Mouse (Mus musculus): ENCODE data around the gene Wbp2nl. TPM values are rescaled to one million over a fixed set of nuclear protein-coding genes. Genes with fewer than 3 reads are reported as not detected.

The Wbp2nl gene
- total and polyA plus RNA-seq, 3 experiments = not detected

DNA sequence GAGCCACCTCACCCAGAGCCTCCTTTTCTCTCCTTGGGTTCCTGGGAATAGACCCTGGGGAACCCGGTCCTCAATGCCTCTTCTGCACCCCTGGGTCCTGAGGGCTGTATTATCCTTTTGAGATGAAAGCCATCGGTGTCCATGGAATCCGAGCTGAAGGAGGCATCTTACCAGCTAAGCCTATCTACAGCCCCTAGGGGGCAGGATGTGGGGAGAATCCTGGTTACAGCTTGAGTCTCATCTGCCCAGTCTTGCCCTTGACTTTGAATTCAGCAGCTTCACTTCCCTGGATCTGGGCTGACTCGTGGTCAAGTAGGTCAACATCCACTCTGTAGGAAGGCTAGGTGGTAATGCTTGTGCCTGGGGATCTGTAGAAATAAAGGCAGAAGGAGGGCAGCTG lies 43.5 kb upstream of the Wbp2nl start:
- H3K79me2 ChIP-seq (replicated peaks; ENCODE audit: control insufficient read depth, extremely low read depth, insufficient read depth, poor library complexity, severe bottlenecking) = no peaks in the 10 kb centered on the region
- in situ Hi-C loops (cut with MboI; ENCODE audit: low pct_ligation_motif_present, low pct_unique_long_range_greater_than_20kb, low sequenced_read_pairs) (loop anchor here (25.0 kb wide), 1 partner anchor 832 kb away; the partner anchor contains the start of gene Serhl), dilution Hi-C loops (cut with MboI; ENCODE audit: extremely low pct_ligation_motif_present, extremely low pct_unique_long_range_greater_than_20kb, low sequenced_read_pairs) (no loop called here)
- peaks cover 61% of the 10 kb centered on the region for H3K27me3 ChIP-seq (replicated peaks)
- H3K4me1 ChIP-seq (ENCODE audit: control insufficient read depth in 1 of 2, insufficient read depth in 2 of 2) = peaks cover 8 to 17% of the 10 kb centered on the region in 2 experiments
- TF ChIP-seq EP300 (IDR thresholded peaks at IDR 0.05; ENCODE audit: low read length) = no peak
- peak in 1 of 2 experiments; percentile 54; a peak in 2 of 4 replicates for TF ChIP-seq CTCF (conservative IDR thresholded peaks at IDR 0.05 in 1 of 2, IDR thresholded peaks at IDR 0.05 in 1 of 2; ENCODE audit: low read depth in 2 of 2, low read length in 2 of 2)
- H3K36me3 ChIP-seq (replicated peaks in 1 of 2; ENCODE audit: control insufficient read depth in 1 of 2, insufficient read depth in 1 of 2, low read length in 1 of 2) = no peaks in the 10 kb centered on the region
- no peak for DNase-seq (ENCODE audit: extremely low read depth)
- no peak overlapping the region for H3K27ac ChIP-seq (ENCODE audit: insufficient read depth, low read depth)
- no peak overlapping the region for H3K4me2 ChIP-seq (ENCODE audit: insufficient read depth, low read depth, poor library complexity, severe bottlenecking)
- H3K4me3 ChIP-seq (replicated peaks in 1 of 3; ENCODE audit: low read depth in 2 of 3, low read length in 2 of 3, poor library complexity in 1 of 3) = no peak overlapping the region
- H3K9me3 ChIP-seq (replicated peaks; ENCODE audit: low read length) = peaks cover 18% of the 10 kb centered on the region
- no peak overlapping the region for H3K9ac ChIP-seq (ENCODE audit: insufficient read depth, low read depth)

DNA sequence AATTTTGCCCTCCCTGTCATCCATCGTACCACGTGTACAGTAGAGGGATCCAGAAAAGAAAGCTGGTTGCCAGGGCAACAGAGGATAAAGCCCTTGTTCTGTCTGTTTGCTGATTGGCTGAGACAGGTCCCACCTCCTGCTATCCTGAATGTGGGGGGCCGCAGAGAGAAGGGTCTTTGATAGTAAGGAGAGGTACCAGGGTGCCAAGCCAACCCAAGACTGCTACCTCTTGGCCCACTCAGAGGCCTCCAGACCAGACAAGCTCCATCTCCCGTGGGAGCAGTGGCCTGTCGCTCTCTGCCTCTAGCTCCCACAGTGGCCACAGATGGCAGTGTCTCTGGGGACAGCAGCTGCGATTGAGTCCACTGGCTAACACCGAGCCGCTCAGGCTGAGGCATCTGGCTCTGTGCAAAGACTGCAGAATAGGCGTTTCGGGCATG lies 42.8 kb upstream of the Wbp2nl start:
- H3K9me3 ChIP-seq (replicated peaks; ENCODE audit: low read length) = peaks cover 18% of the 10 kb centered on the region
- H3K4me2 ChIP-seq (ENCODE audit: insufficient read depth, low read depth, poor library complexity, severe bottlenecking) = no peak overlapping the region
- peaks cover 8 to 17% of the 10 kb centered on the region in 2 experiments for H3K4me1 ChIP-seq (ENCODE audit: control insufficient read depth in 1 of 2, insufficient read depth in 2 of 2)
- peak in 1 of 2 experiments; percentile 21; a peak in 1 of 4 replicates for TF ChIP-seq CTCF (conservative IDR thresholded peaks at IDR 0.05 in 1 of 2, IDR thresholded peaks at IDR 0.05 in 1 of 2; ENCODE audit: low read depth in 2 of 2, low read length in 2 of 2)
- TF ChIP-seq SMC3 (IDR thresholded peaks at IDR 0.05; ENCODE audit: low read depth, low read length) = no peak
- peak; percentile 33; the same call in 1 of the 2 replicates for TF ChIP-seq TCF12 (IDR thresholded peaks at IDR 0.05; ENCODE audit: low read depth, low read length)
- in situ Hi-C loops (cut with MboI; ENCODE audit: low pct_ligation_motif_present, low pct_unique_long_range_greater_than_20kb, low sequenced_read_pairs) (loop anchor here (25.0 kb wide), 1 partner anchor 831 kb away; the partner anchor contains the start of gene Serhl), dilution Hi-C loops (cut with MboI; ENCODE audit: extremely low pct_ligation_motif_present, extremely low pct_unique_long_range_greater_than_20kb, low sequenced_read_pairs) (no loop called here)
- no peak overlapping the region for H3K9ac ChIP-seq (ENCODE audit: insufficient read depth, low read depth)
- peaks cover 67% of the 10 kb centered on the region for H3K27me3 ChIP-seq (replicated peaks)
- H3K27ac ChIP-seq (ENCODE audit: insufficient read depth, low read depth) = no peak overlapping the region
- DNase-seq (ENCODE audit: extremely low read depth) = peak; percentile 35
- no peaks in the 10 kb centered on the region for H3K79me2 ChIP-seq (replicated peaks; ENCODE audit: control insufficient read depth, extremely low read depth, insufficient read depth, poor library complexity, severe bottlenecking)
- H3K4me3 ChIP-seq (replicated peaks in 1 of 3; ENCODE audit: low read depth in 2 of 3, low read length in 2 of 3, poor library complexity in 1 of 3) = no peak overlapping the region
- H3K36me3 ChIP-seq (replicated peaks in 1 of 2; ENCODE audit: control insufficient read depth in 1 of 2, insufficient read depth in 1 of 2, low read length in 1 of 2) = no peaks in the 10 kb centered on the region

DNA sequence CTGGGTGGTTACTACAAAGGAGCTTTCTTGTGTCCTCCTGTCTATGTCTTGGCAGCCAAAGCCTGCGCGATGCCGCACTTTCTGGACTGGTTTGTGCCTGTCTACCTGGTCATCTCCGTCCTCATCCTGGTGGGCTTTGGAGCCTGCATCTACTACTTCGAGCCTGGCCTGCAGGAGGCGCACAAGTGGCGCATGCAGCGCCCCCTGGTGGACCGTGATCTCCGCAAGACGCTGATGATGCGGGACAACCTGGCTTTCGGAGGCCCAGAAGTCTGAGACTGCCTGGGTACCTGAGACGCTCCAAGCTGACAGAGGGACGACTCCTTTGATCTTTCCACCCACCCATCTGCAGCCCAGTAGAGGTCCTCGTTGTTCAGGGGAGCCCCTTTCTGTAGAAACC lies 39.2 kb upstream of the Wbp2nl start:
- 0 out of 2 replicates have a peak, but pooled peaks have one; percentile 11 for TF ChIP-seq ZC3H11A (IDR thresholded peaks at IDR 0.05; ENCODE audit: low read depth, low read length)
- TF ChIP-seq MYC (IDR thresholded peaks at IDR 0.05; ENCODE audit: low read depth, low read length) = no peak
- TF ChIP-seq SMC3 (IDR thresholded peaks at IDR 0.05; ENCODE audit: low read depth, low read length) = peak; percentile 87
- TF ChIP-seq RAD21 (IDR thresholded peaks at IDR 0.05; ENCODE audit: low read depth, low read length) = peak; percentile 43
- no peak for TF ChIP-seq MXI1 (IDR thresholded peaks at IDR 0.05; ENCODE audit: low read depth, low read length)
- TF ChIP-seq CTCF (conservative IDR thresholded peaks at IDR 0.05 in 1 of 2, IDR thresholded peaks at IDR 0.05 in 1 of 2; ENCODE audit: low read depth in 2 of 2, low read length in 2 of 2) = peak; percentile 80 to 100
- 0 out of 2 replicates have a peak, but pooled peaks have one; percentile 32 for TF ChIP-seq TCF12 (IDR thresholded peaks at IDR 0.05; ENCODE audit: low read depth, low read length)
- TF ChIP-seq NELFE (IDR thresholded peaks at IDR 0.05; ENCODE audit: low read depth, low read length) = peak; percentile 95; the same call in 1 of the 2 replicates
- TF ChIP-seq CHD1 (IDR thresholded peaks at IDR 0.05; ENCODE audit: low read depth, low read length) = no peak
- no peak for TF ChIP-seq PAX5 (IDR thresholded peaks at IDR 0.05; ENCODE audit: low read length)
- TF ChIP-seq GABPA (IDR thresholded peaks at IDR 0.05; ENCODE audit: insufficient replicate concordance, low read depth, low read length) = no peak
- TF ChIP-seq ZNF384 (IDR thresholded peaks at IDR 0.05; ENCODE audit: low read depth, low read length) = peak; percentile 27; the same call in 1 of the 2 replicates
- peak; percentile 10; the same call in 1 of the 2 replicates for TF ChIP-seq IRF4 (IDR thresholded peaks at IDR 0.05; ENCODE audit: low read depth, low read length)
- TF ChIP-seq MAZ (IDR thresholded peaks at IDR 0.05; ENCODE audit: low read depth, low read length) = no peak
- TF ChIP-seq POLR2A (IDR thresholded peaks at IDR 0.05; ENCODE audit: low read depth, low read length) = no peak
- peaks cover 89% of the 10 kb centered on the region for H3K27me3 ChIP-seq (replicated peaks)
- no peak overlapping the region for H3K4me2 ChIP-seq (ENCODE audit: insufficient read depth, low read depth, poor library complexity, severe bottlenecking)
- H3K9ac ChIP-seq (ENCODE audit: insufficient read depth, low read depth) = no peak overlapping the region
- no peak overlapping the region for H3K4me3 ChIP-seq (replicated peaks in 1 of 3; ENCODE audit: low read depth in 2 of 3, low read length in 2 of 3, poor library complexity in 1 of 3)
- DNase-seq (ENCODE audit: extremely low read depth) = peak; percentile 64
- dilution Hi-C loops (cut with MboI; ENCODE audit: extremely low pct_ligation_motif_present, extremely low pct_unique_long_range_greater_than_20kb, low sequenced_read_pairs) = no loop called here
- H3K27ac ChIP-seq (ENCODE audit: insufficient read depth, low read depth) = no peak overlapping the region
- H3K36me3 ChIP-seq (replicated peaks in 1 of 2; ENCODE audit: control insufficient read depth in 1 of 2, insufficient read depth in 1 of 2, low read length in 1 of 2) = no peaks in the 10 kb centered on the region
- in situ Hi-C loops (cut with MboI; ENCODE audit: low pct_ligation_motif_present, low pct_unique_long_range_greater_than_20kb, low sequenced_read_pairs) = loop anchor here (25.0 kb wide), 1 partner anchor 828 kb away; the partner anchor contains the start of gene Serhl
- no peaks in the 10 kb centered on the region for H3K79me2 ChIP-seq (replicated peaks; ENCODE audit: control insufficient read depth, extremely low read depth, insufficient read depth, poor library complexity, severe bottlenecking)
- H3K9me3 ChIP-seq (replicated peaks; ENCODE audit: low read length) = peaks cover 10% of the 10 kb centered on the region
- peaks cover 8 to 17% of the 10 kb centered on the region in 2 experiments for H3K4me1 ChIP-seq (ENCODE audit: control insufficient read depth in 1 of 2, insufficient read depth in 2 of 2)
